Mouse (Mus musculus) left cerebral cortex, postnatal 14 days (tissue): ENCODE results near the gene Acot8. TPM values are rescaled to one million over a fixed set of nuclear protein-coding genes. Genes with fewer than 3 reads are reported as not detected.

Source experiments
- DNase-seq, 2 experiments: peaks; one replicate each; pipeline ENCODE4 v3.0.0; 2021 to 2022; ENCODE audit warnings: low spot score in 2 of 2, mixed read lengths in 1 of 2
- intact Hi-C: fragments of 180-260 bp; cut with DNase I; formaldehyde crosslinking; loops from one replicate; pipeline ENCODE4 v1.15.1; 2025
- long read RNA-seq, 2 experiments: library from polyadenylated mRNA; stranded (forward); transcript quantifications; one replicate each; pipeline ENCODE4 v2.0.0; 2021
- total RNA-seq, 2 experiments: library from RNA; stranded (reverse); gene quantifications; 2 replicates each; pipeline ENCODE4 v1.2.3; 2021

Gene Acot8
- 10 to 100 TPM; 25.8 to 27.7 TPM for total RNA-seq
- long read RNA-seq, experiment 1, transcript Acot8-202 (6 exons, 1,152 nt) = major isoform, 7 of 15 reads
- long read RNA-seq, experiment 1, partial matches to known transcripts = 1 of 15 reads
- long read RNA-seq, experiment 1, other reads (novel, unspliced or antisense) = 6 of 15 reads
- long read RNA-seq, experiment 2, transcript Acot8-202 (6 exons, 1,152 nt) = major isoform, 10 of 24 reads
- long read RNA-seq, experiment 2, transcript Acot8-204 (5 exons, 1,017 nt) = minor isoform, 7 of 24 reads
- long read RNA-seq, experiment 2, partial matches to known transcripts = 3 of 24 reads
- long read RNA-seq, experiment 2, other reads (novel, unspliced or antisense) = 3 of 24 reads

DNA sequence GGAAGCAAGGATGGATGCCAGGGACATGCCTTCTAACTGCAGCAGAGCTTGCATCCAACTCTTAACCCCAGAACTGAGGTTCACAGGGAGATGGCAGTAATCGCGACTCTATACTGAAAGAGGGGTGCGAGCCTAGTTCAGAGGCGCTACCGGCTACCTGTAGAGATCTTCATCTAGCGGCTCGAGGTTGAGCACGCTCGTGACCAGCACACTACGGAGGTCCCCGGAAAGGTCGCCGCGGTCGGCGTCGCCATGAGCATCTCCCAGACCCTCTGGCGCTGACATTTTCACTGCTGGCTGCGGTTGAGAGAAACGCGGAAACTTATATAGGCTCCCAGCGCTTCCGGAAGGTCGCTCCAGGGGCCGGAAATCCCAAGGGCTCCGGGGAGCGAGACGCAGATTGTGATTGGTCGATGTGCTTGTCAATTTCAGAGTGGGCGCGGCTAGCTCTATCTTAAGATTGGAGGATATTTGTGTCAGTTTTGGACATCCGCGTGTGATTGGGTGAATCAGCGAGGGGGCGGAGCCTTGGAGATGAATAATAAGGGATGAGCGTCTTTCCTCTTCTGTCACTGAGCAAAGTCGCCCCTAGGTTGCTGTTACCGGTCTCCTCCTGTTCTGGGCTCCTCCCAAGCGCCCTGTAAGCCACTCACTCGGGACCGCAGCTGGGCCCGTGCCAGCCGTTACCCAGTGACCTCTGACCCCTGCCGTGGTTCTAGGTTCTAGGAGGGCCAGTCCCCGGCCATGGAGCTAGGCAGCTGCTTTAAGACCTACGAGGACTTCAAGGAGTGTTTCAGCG, at the start of gene Acot8, which contains the start of gene Zswim3:
Acot8 (minus strand) TSS at position 350 of the 799 bp plus-strand sequence.
Zswim3 (plus strand) TSS at position 566 of the 799 bp plus-strand sequence.
- DNase-seq = peak; percentile 99 to 100
- intact Hi-C loops = no loop called here

DNA sequence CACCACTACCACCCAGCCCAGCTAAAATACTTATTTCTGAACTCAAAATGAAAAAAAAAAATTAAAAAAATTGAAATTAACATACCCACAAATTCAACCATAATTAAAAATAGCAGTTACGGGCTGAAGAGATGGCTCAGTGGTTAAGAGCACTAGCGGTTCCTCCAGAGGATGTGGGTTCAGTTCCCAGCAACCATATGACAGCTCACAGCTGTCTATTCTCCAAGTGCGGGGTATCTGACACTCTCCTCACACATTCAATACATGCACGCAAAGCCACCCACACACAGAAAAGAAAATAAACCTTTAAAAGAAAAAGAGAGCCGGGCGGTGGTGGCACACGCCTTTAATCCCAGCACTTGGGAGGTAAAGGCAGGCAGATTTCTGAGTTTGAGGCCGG, 45.4 kb upstream of the Acot8 start:
- intact Hi-C loops = no loop called here
- no peak for DNase-seq

DNA sequence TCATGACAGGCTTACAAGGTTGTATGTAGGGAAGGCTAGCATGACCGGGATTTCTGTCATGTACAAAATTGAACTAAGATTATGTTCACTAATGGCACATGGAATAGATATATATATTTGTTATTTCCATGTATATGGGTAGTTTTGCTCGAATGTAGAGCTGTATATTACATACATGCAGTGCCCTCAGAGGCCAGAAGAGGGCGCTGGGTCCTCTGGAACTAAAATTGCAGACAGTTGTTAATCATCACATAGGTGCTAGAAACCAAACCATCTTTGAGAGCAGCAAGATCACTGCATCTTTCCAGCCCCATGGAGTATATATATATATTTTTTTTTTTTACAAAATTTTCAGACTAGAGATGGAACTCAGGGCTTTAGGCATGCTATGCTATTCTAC, 41.1 kb upstream of the Acot8 start:
- intact Hi-C loops = no loop called here

DNA sequence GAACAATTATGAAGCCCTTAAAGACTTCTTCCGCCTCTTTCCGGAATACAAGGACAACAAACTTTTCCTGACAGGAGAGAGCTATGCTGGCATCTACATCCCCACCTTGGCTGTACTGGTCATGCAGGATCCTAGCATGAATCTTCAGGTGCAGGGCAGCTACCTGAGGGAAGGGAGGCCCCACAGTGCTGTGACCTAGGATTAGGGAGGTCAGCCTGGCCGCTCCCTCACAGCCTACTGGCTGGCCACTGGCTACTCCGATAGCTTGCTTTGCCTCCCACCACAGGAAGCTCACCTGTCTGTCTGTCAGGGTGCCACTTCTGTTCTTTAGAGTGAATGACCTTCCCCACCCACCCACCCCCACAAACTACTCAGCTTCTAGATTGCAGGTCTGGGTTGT, 30.5 kb upstream of the Acot8 start:
- no peak for DNase-seq
- intact Hi-C loops = no loop called here

More for the DNA sequence above, 41.1 kb upstream of the Acot8 start:
- no peak for DNase-seq

DNA sequence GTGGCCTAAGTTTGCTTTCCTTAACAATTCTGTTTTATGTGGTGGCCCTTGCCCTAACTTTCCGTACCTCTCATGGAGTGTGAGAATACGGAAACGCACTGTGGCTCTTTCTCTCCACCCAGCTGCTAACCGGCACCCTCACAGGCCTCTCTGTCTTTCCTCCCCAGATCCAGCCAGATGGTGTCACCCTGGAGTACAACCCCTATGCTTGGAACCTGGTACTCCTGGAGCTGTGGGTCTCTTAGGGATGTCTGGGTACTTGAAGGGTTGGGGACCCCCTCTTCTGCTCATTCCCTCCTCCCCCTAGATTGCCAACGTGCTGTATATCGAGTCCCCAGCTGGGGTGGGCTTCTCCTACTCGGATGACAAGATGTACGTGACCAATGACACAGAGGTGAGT, 29.8 kb upstream of the Acot8 start:
- intact Hi-C loops = loop anchor here (5.0 kb wide), 1 partner anchor 43 kb away; the partner anchor contains the start of gene Pcif1
- DNase-seq = no peak

DNA sequence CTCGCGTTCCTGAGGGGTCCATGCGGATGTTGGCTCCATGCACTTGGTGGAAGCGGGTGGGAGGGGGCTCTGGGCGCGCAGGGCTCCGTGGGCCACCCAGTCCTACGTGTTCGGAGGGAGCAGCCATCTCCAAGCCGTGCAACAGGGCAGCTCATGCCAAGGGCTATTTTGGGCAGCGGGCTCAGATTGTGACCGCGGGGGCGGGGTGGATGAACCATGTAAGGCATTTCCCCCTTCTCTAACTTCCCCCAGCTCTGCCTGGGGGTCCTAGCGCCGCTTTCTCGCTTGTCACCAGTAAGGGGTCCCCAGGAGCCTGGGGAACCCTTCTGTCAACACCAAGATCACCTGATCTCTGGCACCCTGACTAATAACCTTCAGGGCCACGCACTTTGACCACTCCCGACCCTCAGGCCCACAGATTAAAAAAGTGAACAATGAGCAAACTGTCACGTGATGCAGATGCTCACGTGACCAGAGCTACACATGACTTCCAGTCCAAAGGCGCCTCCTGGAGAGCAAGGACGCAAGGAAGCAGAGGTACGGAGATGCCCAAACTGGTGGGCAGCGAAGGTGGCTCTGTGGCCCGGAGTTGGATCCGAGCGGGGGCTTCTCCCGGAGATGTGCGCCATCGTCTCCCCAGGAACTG, 28.8 kb upstream of the Acot8 start, which contains the start of gene Neurl2:
Neurl2 (minus strand) TSS at position 143 of the 646 bp plus-strand sequence.
- peak; percentile 96 to 97 for DNase-seq
- intact Hi-C loops = loop anchor here (5.0 kb wide), 1 partner anchor 44 kb away; the partner anchor contains the start of gene Pcif1

DNA sequence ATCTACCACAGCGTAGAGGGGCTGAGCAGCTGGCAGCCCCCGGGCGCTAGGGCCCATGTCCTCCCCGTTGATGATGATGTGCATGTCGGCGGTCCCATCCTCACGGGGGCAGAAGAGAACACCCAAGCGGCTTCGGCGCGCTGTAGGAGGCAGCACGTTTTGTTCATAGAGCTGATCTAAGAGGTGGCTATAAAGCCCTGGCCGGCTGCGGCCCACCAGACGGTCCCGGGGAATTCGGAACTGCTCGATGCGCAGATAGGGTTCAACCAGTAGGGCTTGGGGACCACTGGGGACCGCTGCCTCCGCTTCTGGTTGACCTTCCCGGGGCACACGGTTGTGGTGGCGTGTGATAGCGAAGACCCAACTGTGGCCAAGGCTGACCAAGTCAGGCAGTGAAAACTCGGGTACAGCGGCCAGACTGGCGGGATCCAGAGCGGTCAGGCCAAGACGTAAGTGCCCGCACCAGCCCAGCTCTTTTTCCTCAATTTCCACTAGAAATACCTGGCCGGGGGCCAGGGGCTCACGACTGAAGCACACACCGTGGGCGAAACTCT, 28.1 kb upstream of the Acot8 start, which contains the start of gene Ctsa:
Ctsa (plus strand) TSS at position 126 of the 554 bp plus-strand sequence.
- intact Hi-C loops = loop anchor here (5.0 kb wide), 1 partner anchor 44 kb away; the partner anchor contains the start of gene Pcif1
- peak; percentile 80 to 86 for DNase-seq

DNA sequence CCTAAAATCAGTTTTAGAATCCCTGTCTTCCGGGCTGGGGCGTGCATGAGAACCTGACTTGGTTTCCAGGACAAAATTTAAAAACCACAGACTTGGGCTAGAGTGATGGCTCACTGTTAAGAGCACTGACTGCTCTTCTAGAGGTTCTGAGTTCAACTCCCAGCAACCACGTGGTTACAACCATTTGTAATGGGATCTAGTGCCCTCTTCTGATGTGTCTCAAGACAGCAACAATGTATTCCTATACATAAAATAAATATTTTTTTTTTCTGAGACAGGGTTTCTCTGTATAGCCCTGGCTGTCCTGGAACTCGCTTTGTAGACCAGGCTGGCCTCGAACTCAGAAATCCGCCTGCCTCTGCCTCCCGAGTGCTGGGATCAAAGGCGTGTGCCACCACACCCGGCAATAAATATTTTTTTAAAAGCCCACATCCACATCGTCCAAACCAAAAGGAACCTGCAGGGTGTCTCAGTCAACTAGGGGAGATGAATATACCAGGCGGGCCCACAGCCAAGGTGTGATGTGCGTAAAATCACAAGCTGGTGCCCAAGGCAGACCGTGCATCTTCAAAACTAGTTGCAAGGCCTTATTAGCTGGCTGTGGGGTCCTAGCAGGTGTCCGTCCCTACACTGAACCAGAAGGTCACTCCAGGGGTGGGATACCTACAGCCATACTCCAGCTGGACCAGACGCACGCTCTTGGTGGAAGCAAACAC, 27.5 kb upstream of the Acot8 start:
- intact Hi-C loops = loop anchor here (5.0 kb wide), 1 partner anchor 45 kb away; the partner anchor contains the start of gene Pcif1
- DNase-seq = peak in 1 of 2 experiments; percentile 49

DNA sequence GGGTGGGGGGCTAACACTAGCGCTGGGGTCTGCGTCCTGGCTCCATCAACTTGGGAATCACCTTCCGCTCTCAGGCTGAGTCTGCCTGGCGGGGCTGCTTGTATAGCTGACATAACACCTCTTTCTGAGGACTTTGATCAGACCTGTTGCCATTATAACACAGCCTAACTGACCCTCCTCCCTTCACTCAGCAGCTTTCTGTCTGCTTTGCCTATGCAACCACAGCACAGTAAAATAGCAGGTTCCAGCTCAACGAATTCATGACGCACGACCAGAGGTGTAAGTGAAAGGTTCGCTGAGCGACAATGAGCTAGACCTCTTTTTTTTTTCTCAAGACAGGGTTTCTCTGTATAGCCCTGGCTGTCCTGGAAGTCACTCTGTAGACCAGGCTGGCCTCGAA, 26.3 kb upstream of the Acot8 start:
- intact Hi-C loops = loop anchor here (5.0 kb wide), 1 partner anchor 46 kb away; the partner anchor contains the start of gene Pcif1
- DNase-seq = no peak

DNA sequence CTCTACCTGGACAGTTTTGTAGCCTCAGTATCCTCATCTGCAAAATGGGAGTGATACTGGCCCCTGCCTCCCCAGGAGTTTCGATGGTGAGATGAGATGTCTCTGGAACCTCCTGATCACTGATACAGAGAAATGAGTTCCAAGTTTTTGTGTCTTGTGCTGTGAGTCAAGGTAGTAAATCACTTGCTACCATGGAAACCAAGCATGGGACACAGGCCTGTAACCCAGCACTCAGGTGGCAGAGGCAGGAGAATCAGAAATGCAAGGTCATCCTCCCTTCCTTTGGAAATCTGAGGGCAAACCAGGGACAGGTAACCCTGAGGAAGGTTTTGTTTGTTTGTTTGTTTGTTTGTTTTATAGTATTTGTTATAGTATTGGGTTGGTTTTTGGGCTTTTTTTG, 24.4 kb upstream of the Acot8 start:
- intact Hi-C loops = no loop called here
- no peak for DNase-seq

DNA sequence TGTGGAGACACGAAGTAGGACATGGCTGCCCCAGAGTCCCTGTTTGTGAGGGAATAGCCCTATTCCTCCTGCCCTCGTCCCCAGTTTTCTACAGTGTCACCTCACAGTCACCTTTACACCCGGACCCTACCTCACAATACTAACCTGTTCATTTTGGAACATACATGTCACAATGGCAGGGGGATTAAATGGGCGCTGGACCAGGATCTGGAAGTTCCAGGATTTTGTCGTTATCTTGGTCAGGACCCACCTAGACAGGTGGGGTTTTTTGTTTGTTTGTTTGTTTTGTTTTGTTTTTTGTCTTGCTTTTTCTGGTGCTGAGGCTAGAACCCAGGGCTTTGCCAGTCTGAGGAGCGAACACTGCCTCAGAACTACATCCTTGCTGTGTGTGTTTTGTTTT, 23.8 kb upstream of the Acot8 start, which contains the start of gene Spata25:
Spata25 (minus strand) TSS at position 101 of the 400 bp plus-strand sequence.
- DNase-seq = no peak

DNA sequence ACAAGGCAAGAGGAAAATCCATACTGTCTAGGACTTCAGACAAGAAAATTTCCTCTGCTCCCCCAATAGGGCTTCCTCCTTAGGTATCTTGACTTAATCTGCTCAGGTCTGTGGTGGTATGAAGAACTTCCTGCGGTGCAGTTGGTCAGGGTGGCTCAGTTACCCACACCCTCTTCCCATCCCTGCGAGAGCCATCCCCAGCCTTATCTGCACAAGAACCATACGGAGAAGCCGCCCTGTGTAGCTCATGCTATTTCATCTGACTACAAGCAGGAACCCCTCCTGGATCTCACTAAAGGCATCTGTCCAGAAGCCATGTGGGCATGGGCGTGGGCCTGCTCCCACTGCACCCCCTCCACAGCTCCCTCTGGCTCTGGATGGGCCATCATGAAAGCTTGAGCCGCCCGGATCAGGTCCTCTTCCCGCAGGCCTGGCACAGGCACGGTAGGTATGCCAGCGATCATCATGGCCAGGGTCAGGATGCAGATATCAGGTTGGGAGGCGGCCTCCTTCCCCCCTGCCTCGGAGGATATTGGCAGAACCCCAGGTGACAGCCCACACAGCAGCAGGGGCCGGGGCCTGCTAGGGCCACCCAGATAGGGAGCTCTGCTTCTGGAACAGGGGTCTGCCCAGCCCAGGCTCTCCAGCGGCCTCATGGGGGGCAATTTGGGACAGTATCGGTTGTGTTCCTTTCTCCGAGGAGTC, 22.6 kb upstream of the Acot8 start:
- no peak for DNase-seq
- intact Hi-C loops = no loop called here

More for the DNA sequence above, 23.8 kb upstream of the Acot8 start, which contains the start of gene Spata25:
- intact Hi-C loops = no loop called here

DNA sequence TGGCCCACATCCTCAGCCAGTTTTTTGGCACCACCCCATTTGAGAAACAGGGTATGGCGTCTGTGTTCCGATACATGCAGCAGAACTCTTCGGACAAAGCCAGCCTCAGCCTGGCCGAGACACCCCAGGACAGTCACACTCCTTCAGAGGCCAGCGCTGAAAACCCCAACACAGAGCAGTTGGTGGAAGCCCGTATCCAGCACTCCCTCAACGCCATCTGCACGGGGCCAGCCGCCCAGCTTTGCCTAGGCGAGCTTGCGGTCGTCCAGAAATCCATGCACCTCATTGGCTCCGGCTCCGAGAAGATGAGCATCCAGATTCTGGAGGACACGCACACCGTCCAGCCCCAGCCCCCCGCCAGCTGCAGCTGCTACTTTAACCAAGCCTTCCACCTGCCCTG, 20.8 kb upstream of the Acot8 start:
- intact Hi-C loops = no loop called here
- DNase-seq = no peak

DNA sequence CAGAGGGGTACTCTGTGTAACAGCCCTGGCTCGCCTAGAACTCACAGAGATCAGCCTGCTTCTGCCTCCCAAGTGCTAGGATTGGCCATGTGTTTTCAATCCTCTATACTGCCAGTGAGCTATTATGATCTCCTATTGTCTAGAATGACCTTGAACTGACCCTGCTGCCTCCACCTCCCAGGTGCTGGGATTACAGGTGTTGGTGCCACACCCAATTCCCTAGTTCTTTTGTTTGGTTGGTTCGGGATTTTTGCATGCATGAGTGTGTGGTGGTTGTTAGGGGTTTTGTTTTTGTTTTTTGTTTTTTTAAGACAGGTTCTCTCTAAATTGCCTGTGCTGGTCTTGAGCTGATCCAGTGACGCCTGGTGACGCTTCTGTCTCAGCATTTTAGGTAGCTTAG, 19.3 kb upstream of the Acot8 start:
- intact Hi-C loops = no loop called here
- DNase-seq = no peak

DNA sequence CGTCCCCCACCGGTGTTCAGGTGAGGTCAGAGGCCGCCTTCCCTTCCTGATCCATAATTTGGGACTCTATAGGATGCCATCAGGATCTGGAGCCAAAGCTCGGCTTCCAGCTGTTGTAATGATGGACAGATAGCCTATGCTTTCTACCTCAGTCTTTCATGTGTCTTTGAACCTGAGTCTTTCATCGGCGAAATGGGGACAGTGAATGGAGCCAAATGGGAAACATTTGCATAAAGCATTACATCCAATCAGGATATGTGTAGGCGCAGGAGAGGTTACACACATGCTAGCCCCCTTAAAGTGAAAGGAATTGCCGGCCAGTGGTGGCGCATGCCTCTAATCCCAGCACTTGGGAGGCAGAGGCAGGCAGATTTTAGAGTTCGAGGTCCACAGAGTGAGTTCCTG, 18.5 kb upstream of the Acot8 start:
- DNase-seq = peak; percentile 39 to 55
- intact Hi-C loops = no loop called here

DNA sequence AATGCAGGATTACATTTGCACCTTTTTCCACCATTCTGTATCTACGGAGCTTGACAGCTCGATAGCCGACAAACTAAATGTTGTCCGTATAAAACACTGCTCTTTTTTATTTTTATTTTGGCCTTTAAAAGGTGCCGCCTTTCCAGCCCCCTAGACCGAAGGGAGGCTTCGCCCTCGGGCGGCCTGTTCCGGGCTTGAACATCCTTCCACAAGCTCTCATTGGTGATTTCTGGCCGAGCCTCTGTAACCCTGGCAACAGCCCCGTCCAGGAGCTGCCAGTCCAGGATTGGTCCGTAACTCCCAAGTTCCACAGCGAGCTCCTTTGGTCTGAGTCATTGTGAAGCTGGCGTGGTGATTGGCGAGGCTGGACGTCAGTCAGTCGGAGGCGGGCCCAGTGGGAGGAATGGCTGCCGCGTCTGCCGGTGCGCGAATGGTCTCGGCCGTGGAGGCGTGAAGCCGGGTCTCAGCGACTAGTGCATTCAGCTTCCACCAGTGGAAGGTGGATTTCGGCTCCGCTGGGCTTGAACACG, 18.0 kb upstream of the Acot8 start, which contains the start of gene Zswim1:
Zswim1 (plus strand) TSS at position 51 of the 530 bp plus-strand sequence.
- intact Hi-C loops = no loop called here
- peak; percentile 100 for DNase-seq

DNA sequence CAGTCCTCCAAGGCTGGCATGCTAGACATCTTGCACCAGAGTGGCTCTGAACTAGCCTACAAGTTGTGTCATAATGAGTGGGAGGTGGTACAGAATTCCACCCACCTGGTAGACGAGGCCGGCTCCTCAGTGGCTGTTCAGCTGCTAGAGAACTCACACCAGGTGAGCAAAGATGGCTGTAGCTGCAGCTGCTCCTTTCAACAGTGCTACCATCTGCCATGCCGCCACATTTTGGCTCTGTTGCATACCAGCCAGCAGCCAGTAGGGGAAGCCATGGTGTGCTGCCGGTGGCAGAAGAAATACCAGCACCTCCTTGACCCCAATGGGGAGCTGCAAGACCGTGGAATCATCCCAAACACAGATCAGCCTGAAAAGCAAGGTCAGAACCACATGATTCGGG, 16.4 kb upstream of the Acot8 start:
- DNase-seq = no peak
- intact Hi-C loops = no loop called here

DNA sequence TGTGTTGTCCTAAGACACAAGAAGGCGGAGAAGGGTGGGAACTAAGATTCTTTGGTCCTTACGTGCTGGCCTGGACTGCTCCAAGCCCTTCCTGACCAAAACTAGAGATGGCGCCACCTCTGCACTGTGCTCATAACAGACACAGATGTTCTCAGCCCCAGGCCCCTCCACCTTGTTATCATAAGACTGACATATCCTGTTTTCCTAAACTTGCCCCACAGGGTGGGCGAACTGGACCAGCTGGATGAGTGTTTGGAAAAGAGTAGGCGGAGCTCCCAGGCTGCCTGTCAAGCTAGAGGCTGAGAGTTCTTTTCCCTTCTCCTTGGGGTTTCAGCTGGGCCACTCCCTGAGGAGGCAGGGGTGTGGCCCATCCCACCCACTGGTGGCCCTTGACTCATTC, 13.0 kb upstream of the Acot8 start:
- no peak for DNase-seq
- intact Hi-C loops = no loop called here
